Mouse (Mus musculus): Measurements from ENCODE around the gene Bnip3. TPM values are rescaled to one million over a fixed set of nuclear protein-coding genes. Genes with fewer than 3 reads are reported as not detected.

Bnip3 gene
- polyA plus RNA-seq, 1 experiment, result 8.8 TPM

DNA sequence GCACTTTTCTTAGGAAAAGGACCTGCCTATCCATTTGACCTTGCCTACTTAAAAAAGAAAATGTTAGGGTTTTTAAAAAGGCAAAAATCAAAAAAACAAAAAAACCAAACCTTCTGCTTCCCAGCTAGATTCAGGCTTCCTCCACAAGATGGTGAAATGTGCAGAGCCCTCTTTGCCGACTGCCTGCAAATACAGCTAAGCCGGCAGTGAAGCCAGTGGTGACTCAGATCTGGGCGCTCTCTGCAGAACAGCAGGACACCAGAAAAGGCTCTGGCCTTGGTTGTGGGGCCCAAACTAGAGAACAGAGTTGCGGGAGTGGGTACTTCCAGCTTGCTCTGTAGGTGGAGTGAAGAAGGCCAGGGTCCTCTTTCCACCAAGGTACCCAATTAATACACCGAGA, 32.3 kb upstream of the Bnip3 start:
- Histone ChIP-seq H3K36me3 (ENCODE audit: control insufficient read depth, insufficient read depth, low read length) (no peaks in the 10 kb centered on the region), H3K27me3 (ENCODE audit: control insufficient read depth, insufficient read depth, low read length) (no peaks in the 10 kb centered on the region), H3K27ac (ENCODE audit: control insufficient read depth, insufficient read depth, low read depth, low read length) (no peak overlapping the region), H3K4me3 (ENCODE audit: control insufficient read depth, low read depth, low read length) (no peak overlapping the region), H3K4me1 (ENCODE audit: control insufficient read depth, insufficient read depth, low read length) (peaks cover 13% of the 10 kb centered on the region)
- TF ChIP-seq CTCF (IDR thresholded peaks at IDR 0.05; ENCODE audit: control insufficient read depth, insufficient read depth, insufficient replicate concordance, low read depth, low read length), result no peak
- TF ChIP-seq POLR2A (IDR thresholded peaks at IDR 0.05; ENCODE audit: control insufficient read depth, low read depth, low read length), result no peak

DNA sequence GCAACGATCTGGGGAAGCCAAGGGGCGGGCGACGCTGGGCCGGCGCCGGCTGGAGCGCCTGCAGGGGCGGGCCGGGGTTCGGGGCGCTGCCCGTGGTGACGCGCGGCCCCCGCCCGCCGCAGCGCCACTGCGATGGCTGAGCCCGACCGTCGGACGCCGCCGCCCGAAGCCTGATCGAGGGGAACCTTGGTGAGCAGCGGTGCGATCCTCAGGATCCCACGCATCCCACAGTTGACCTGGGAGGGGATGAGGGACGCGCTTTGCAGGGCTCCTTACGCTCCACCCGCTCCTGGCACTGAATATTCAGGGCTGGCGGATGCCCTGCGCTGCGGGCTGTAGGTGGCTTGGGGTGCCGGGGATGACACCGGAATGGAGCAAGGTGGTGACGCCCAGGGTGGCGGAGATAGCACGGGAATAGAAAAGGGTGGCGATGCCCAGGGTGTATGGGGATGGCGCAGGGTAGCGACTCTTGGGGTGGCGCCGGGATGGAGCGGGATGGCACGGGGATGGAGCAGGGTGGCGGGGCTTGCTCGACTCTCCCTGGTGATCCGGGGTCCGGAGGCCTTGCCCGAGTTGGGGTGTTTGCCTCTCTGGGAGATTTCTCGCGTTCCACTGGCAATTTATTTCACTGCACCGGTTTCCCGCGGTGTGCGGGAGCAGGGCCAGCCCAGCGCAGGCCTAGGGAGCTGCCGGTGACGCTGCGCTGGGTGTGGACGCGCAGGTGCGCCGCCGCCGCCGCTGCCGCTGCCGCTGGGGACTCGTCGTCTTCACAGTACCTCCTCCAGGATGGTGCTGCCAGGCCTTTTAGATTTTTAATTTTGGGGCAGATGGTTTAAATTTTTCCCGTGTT, 31.5 kb upstream of the Bnip3 start, which contains the start of gene Jakmip3:
Jakmip3 (plus strand) TSS at position 119 of the 850 bp plus-strand sequence.
- Histone ChIP-seq H3K27ac (ENCODE audit: control insufficient read depth, insufficient read depth, low read depth, low read length) (no peak within 1 kb of the TSS), H3K4me1 (ENCODE audit: control insufficient read depth, insufficient read depth, low read length) (peaks cover 13% of the 10 kb centered on the region), H3K4me3 (ENCODE audit: control insufficient read depth, low read depth, low read length) (peak within 1 kb of the TSS; percentile 46), H3K36me3 (ENCODE audit: control insufficient read depth, insufficient read depth, low read length) (no peaks in the 10 kb centered on the region), H3K27me3 (ENCODE audit: control insufficient read depth, insufficient read depth, low read length) (no peaks in the 10 kb centered on the region)
- TF ChIP-seq CTCF (IDR thresholded peaks at IDR 0.05; ENCODE audit: control insufficient read depth, insufficient read depth, insufficient replicate concordance, low read depth, low read length) (no peak), POLR2A (IDR thresholded peaks at IDR 0.05; ENCODE audit: control insufficient read depth, low read depth, low read length) (no peak)

DNA sequence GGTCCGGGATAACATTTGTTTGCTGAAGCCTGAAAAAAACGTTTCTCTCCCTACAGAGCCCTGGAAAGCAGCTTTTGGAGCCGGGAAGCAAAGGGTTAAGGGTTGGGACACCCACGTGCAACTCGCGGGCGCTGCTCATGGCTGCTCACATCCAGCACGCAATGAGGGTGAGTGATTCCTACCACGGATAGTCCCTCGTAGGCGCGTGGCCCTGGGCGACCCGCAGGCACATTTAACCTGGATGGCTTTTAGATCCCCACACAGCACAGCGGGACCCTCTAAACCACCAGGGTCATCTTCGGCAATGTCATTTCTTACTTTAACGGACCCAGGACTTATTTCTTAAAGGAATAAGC, 30.9 kb upstream of the Bnip3 start:
- no peak for TF ChIP-seq CTCF (IDR thresholded peaks at IDR 0.05; ENCODE audit: control insufficient read depth, insufficient read depth, insufficient replicate concordance, low read depth, low read length)
- no peak for TF ChIP-seq POLR2A (IDR thresholded peaks at IDR 0.05; ENCODE audit: control insufficient read depth, low read depth, low read length)
- Histone ChIP-seq H3K36me3 (ENCODE audit: control insufficient read depth, insufficient read depth, low read length) (no peaks in the 10 kb centered on the region), H3K27ac (ENCODE audit: control insufficient read depth, insufficient read depth, low read depth, low read length) (no peak overlapping the region), H3K4me3 (ENCODE audit: control insufficient read depth, low read depth, low read length) (peak overlapping the region; percentile 46), H3K27me3 (ENCODE audit: control insufficient read depth, insufficient read depth, low read length) (no peaks in the 10 kb centered on the region), H3K4me1 (ENCODE audit: control insufficient read depth, insufficient read depth, low read length) (peaks cover 13% of the 10 kb centered on the region)

DNA sequence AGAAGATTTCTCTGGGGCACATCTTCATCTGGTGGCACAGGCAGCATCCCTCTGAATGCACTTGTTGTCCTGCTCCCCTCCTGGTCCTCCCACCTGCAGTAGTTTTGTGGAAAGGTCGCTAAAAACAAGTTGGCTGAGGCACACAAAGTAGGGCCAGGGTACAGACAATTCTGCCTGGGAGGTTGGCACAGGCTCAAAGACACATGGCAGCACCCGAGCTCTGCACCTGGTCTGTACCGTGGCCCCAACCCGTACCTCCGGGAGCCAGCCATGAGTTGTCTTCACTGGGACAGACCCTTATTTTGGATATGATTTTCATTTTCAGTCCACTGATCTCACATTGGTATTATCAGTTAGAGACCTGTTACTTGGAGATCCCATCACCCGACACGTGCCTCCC, 29.7 kb upstream of the Bnip3 start:
- TF ChIP-seq POLR2A (IDR thresholded peaks at IDR 0.05; ENCODE audit: control insufficient read depth, low read depth, low read length) (no peak), CTCF (IDR thresholded peaks at IDR 0.05; ENCODE audit: control insufficient read depth, insufficient read depth, insufficient replicate concordance, low read depth, low read length) (no peak)
- no peak overlapping the region for H3K27ac ChIP-seq (ENCODE audit: control insufficient read depth, insufficient read depth, low read depth, low read length)
- no peaks in the 10 kb centered on the region for H3K36me3 ChIP-seq (ENCODE audit: control insufficient read depth, insufficient read depth, low read length)
- H3K4me3 ChIP-seq (ENCODE audit: control insufficient read depth, low read depth, low read length), result no peak overlapping the region
- peaks cover 13% of the 10 kb centered on the region for H3K4me1 ChIP-seq (ENCODE audit: control insufficient read depth, insufficient read depth, low read length)
- no peaks in the 10 kb centered on the region for H3K27me3 ChIP-seq (ENCODE audit: control insufficient read depth, insufficient read depth, low read length)

DNA sequence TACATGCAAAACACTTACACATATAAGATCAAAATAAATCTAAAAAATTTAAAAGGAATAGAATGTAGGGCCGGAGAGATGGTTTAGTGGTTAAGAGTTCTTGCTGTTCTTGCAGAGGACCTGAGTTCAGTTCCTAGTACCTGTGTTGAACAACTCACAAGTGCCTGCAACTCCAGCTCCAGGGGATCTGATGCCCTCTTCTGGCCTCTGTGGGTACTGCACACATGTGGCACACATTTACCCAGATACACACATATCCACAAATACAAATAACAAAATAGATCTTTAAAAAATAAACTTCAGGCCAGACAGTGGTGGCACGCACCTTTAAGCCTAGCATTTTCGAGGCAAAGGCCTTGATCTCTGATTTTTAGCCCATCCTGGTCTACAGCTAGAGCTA, 25.2 kb upstream of the Bnip3 start:
- H3K4me1 ChIP-seq (ENCODE audit: control insufficient read depth, insufficient read depth, low read length), result peaks cover 2% of the 10 kb centered on the region
- H3K27me3 ChIP-seq (ENCODE audit: control insufficient read depth, insufficient read depth, low read length), result no peaks in the 10 kb centered on the region
- H3K36me3 ChIP-seq (ENCODE audit: control insufficient read depth, insufficient read depth, low read length), result no peaks in the 10 kb centered on the region
- no peak overlapping the region for H3K4me3 ChIP-seq (ENCODE audit: control insufficient read depth, low read depth, low read length)
- H3K27ac ChIP-seq (ENCODE audit: control insufficient read depth, insufficient read depth, low read depth, low read length), result no peak overlapping the region
- no peak for TF ChIP-seq POLR2A (IDR thresholded peaks at IDR 0.05; ENCODE audit: control insufficient read depth, low read depth, low read length)
- TF ChIP-seq CTCF (IDR thresholded peaks at IDR 0.05; ENCODE audit: control insufficient read depth, insufficient read depth, insufficient replicate concordance, low read depth, low read length), result peak; percentile 55; the same call in 1 of the 2 replicates

DNA sequence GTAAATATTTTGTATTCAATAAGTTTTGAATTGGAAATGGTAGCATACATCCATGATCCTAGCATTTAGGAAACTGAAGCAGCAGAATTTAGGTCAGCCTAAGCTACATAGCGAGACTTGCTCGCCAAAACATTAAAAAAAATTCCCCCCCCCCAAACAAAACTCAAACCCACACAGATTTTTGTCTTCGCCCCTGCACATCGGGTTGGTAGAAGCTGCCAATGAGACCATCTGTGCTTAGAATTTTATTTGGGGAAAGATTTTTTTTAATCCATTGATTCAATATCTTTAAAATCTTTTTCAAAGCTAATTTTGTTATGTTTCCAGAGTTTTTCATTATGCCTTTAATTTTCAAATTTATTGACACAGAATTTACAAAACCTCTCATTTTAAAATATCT, 19.1 kb upstream of the Bnip3 start:
- TF ChIP-seq POLR2A (IDR thresholded peaks at IDR 0.05; ENCODE audit: control insufficient read depth, low read depth, low read length) (no peak), CTCF (IDR thresholded peaks at IDR 0.05; ENCODE audit: control insufficient read depth, insufficient read depth, insufficient replicate concordance, low read depth, low read length) (no peak)
- Histone ChIP-seq H3K27me3 (ENCODE audit: control insufficient read depth, insufficient read depth, low read length) (no peaks in the 10 kb centered on the region), H3K27ac (ENCODE audit: control insufficient read depth, insufficient read depth, low read depth, low read length) (no peak overlapping the region), H3K4me3 (ENCODE audit: control insufficient read depth, low read depth, low read length) (no peak overlapping the region), H3K36me3 (ENCODE audit: control insufficient read depth, insufficient read depth, low read length) (no peaks in the 10 kb centered on the region), H3K4me1 (ENCODE audit: control insufficient read depth, insufficient read depth, low read length) (no peaks in the 10 kb centered on the region)

DNA sequence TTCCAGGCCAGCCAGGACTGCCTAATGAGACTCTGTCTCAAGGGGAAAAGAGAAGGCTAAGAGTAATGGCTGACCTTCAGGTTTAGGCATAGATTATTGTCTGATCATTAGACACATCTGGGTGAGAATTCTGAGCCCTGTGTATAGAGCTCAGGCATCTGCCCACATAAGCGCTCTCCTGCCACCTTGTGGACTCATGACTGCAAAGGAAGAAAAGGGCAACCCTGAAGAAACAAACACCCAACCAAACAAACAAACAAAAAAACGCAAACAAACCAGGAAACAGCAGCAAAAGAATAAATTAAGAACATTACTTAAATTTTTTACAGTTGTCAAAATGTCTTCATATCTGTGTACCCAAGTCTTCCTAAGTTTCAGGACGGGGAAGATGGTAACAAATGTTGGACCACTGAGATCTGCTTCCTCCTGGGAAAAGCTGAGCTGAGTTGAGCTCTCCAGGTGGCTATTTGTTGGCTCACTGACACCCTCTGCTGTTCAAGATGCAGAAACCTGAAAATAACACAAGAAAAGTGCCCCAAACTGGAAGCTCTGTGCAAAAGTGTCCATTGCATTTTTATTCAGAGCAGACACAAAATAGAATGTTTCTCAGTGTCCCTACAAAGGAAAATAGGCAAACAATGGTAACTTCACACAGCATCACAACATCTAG, 14.6 kb upstream of the Bnip3 start:
- peaks cover 8% of the 10 kb centered on the region for H3K4me1 ChIP-seq (ENCODE audit: control insufficient read depth, insufficient read depth, low read length)
- no peaks in the 10 kb centered on the region for H3K36me3 ChIP-seq (ENCODE audit: control insufficient read depth, insufficient read depth, low read length)
- no peak for TF ChIP-seq POLR2A (IDR thresholded peaks at IDR 0.05; ENCODE audit: control insufficient read depth, low read depth, low read length)
- TF ChIP-seq CTCF (IDR thresholded peaks at IDR 0.05; ENCODE audit: control insufficient read depth, insufficient read depth, insufficient replicate concordance, low read depth, low read length), result peak; percentile 5; the same call in 1 of the 2 replicates
- H3K27ac ChIP-seq (ENCODE audit: control insufficient read depth, insufficient read depth, low read depth, low read length), result no peak overlapping the region
- no peaks in the 10 kb centered on the region for H3K27me3 ChIP-seq (ENCODE audit: control insufficient read depth, insufficient read depth, low read length)
- H3K4me3 ChIP-seq (ENCODE audit: control insufficient read depth, low read depth, low read length), result no peak overlapping the region

Data from testis, adult 2 months (tissue).